Comparison of ENCODE assay signal across 12 mouse cellular contexts in genomic region chr17:34681132-34681571, GRCm38 (mm10). TPM values are rescaled to one million over a fixed set of nuclear protein-coding genes. Genes with fewer than 3 reads are reported as not detected.
DNase-seq lines count a peak whose midpoint lies in the region; ATAC-seq and TF ChIP-seq lines count a peak whose summit lies in the region.
"Had no signal": no experiment of that assay in that cellular context is flagged by ENCODE, and none has a peak within 500 bp of the region (broad histone marks: within the 10 kb centered on the region; RNA-seq: fewer than 3 reads in every experiment).

No protein-coding gene starts in this region.

- DNase-seq in CD4-positive, CD25-positive, alpha-beta regulatory T cell, adult 2 months (ENCODE audit: low read depth, low spot score), result peak; percentile 22
- DNase-seq in CD4-positive helper T cell, adult 2 months (ENCODE audit: low read depth, low spot score), result peak; percentile 65
- peak; percentile 70 for DNase-seq in lung, postnatal 10 days
- no peak for DNase-seq in embryo, embryonic 9.5 days (ENCODE audit: extremely low spot score)
- DNase-seq in midbrain, postnatal 0 days (ENCODE audit: low spot score), result no peak
- no peak for DNase-seq in frontal cortex, postnatal 10 days (ENCODE audit: low spot score in 2 of 2)
- DNase-seq: liver, embryonic 13.5 days had no signal

- H3K36me3 ChIP-seq in midbrain, postnatal 0 days (ENCODE audit: insufficient read depth, low read length), result no peaks in the 10 kb centered on the region
- H3K36me3 ChIP-seq: liver, embryonic 13.5 days had no signal

- no peak for ATAC-seq in CD4-positive, CD25-positive, alpha-beta regulatory T cell, adult 4 months
- ATAC-seq in granulocyte monocyte progenitor cell, adult 5-6 weeks (replicated peaks; ENCODE audit: poor library complexity, severe bottlenecking), result peak; percentile 71
- ATAC-seq in midbrain, postnatal 0 days (ENCODE audit: low FRiP score), result no peak
- ATAC-seq: forebrain, embryonic 13.5 days; hindbrain, embryonic 16.5 days had no signal

- TF ChIP-seq CTCF in midbrain, postnatal 0 days (IDR thresholded peaks at IDR 0.05), result no peak

- no peak overlapping the region for H3K27ac ChIP-seq in midbrain, postnatal 0 days (ENCODE audit: low read depth, low read length)
- H3K27ac ChIP-seq: forebrain, embryonic 13.5 days; liver, embryonic 13.5 days had no signal

- H3K4me2 ChIP-seq in midbrain, postnatal 0 days (ENCODE audit: low read depth, low read length, poor library complexity, severe bottlenecking), result no peak overlapping the region
- H3K4me2 ChIP-seq: forebrain, embryonic 13.5 days; liver, embryonic 13.5 days had no signal

- no peaks in the 10 kb centered on the region for H3K4me1 ChIP-seq in midbrain, postnatal 0 days (ENCODE audit: insufficient read depth, low read length)

- no peaks in the 10 kb centered on the region; the same call in 1 of the 2 replicates for H3K27me3 ChIP-seq in midbrain, postnatal 0 days (ENCODE audit: insufficient read depth, low read length)

- H3K9me3 ChIP-seq in midbrain, postnatal 0 days (ENCODE audit: low read length), result no peaks in the 10 kb centered on the region
- H3K9me3 ChIP-seq: forebrain, embryonic 13.5 days; liver, embryonic 13.5 days had no signal

- no peak overlapping the region for H3K9ac ChIP-seq in midbrain, postnatal 0 days (replicated peaks; ENCODE audit: low read length, poor library complexity, severe bottlenecking)
- H3K9ac ChIP-seq: forebrain, embryonic 13.5 days; liver, embryonic 13.5 days had no signal

- 83% methylated on average over 17 of the region's 17 CpGs for WGBS in midbrain, postnatal 0 days

- no peak overlapping the region for H3K4me3 ChIP-seq in midbrain, postnatal 0 days (ENCODE audit: low read depth, low read length)
- H3K4me3 ChIP-seq: forebrain, embryonic 13.5 days; liver, embryonic 13.5 days had no signal

RNA-seq across cellular contexts. Expression of gene Tnxb, which starts 10.8 kb away (rescaled TPM):
- not detected for polyA plus RNA-seq in CD4-positive, CD25-positive, alpha-beta regulatory T cell, adult 4 months (2017; shearing (Covaris generic))
- not detected in 2 replicates for total RNA-seq in granulocyte monocyte progenitor cell, adult 5-6 weeks (2014; fragmentation: Nextera tagmentation)
- total RNA-seq in granulocyte monocyte progenitor cell, adult 5-6 weeks (2017), result not detected in 2 replicates
- 3.5 and 4.2 TPM in 2 replicates for total RNA-seq in midbrain, postnatal 0 days (2014; rRNA removed)
- 0.26 and 0.30 TPM in 2 replicates for polyA plus RNA-seq in midbrain, postnatal 0 days (2015; fragmentation: Nextera tagmentation; extraction: Ambion mirVana)
- total RNA-seq: neutrophil, adult 5-6 weeks had no signal

RNA-seq across cellular contexts. Expression of gene Atf6b, which starts 34.2 kb away (rescaled TPM):
- polyA plus RNA-seq in CD4-positive, CD25-positive, alpha-beta regulatory T cell, adult 4 months (2017; shearing (Covaris generic)), result 10 to 100 TPM; 15.2 to 20.2 TPM
- total RNA-seq in granulocyte monocyte progenitor cell, adult 5-6 weeks (2014; fragmentation: Nextera tagmentation), result 38.3 and 42.5 TPM in 2 replicates
- 31.9 and 44.6 TPM in 2 replicates for total RNA-seq in granulocyte monocyte progenitor cell, adult 5-6 weeks (2017)
- 47.9 and 57.4 TPM in 2 replicates for total RNA-seq in midbrain, postnatal 0 days (2014; rRNA removed)
- polyA plus RNA-seq in midbrain, postnatal 0 days (2015; fragmentation: Nextera tagmentation; extraction: Ambion mirVana), result 83.0 and 86.0 TPM in 2 replicates

RNA-seq across cellular contexts. Expression of gene Fkbpl, which starts 36.6 kb away (rescaled TPM):
- polyA plus RNA-seq in CD4-positive, CD25-positive, alpha-beta regulatory T cell, adult 4 months (2017; shearing (Covaris generic)), result 1 to 10 TPM; 3.6 to 5.9 TPM
- 2.9 and 10.3 TPM in 2 replicates for total RNA-seq in granulocyte monocyte progenitor cell, adult 5-6 weeks (2014; fragmentation: Nextera tagmentation)
- total RNA-seq in granulocyte monocyte progenitor cell, adult 5-6 weeks (2017), result 12.4 and 21.8 TPM in 2 replicates
- 6.2 and 7.2 TPM in 2 replicates for total RNA-seq in midbrain, postnatal 0 days (2014; rRNA removed)
- 10.7 and 12.9 TPM in 2 replicates for polyA plus RNA-seq in midbrain, postnatal 0 days (2015; fragmentation: Nextera tagmentation; extraction: Ambion mirVana)

RNA-seq across cellular contexts. Expression of gene Prrt1, which starts 51.8 kb away (rescaled TPM):
- 1 to 10 TPM; 1.4 to 2.2 TPM for polyA plus RNA-seq in CD4-positive, CD25-positive, alpha-beta regulatory T cell, adult 4 months (2017; shearing (Covaris generic))
- 0.88 TPM in 1 of 2 replicates, not detected in the other for total RNA-seq in granulocyte monocyte progenitor cell, adult 5-6 weeks (2014; fragmentation: Nextera tagmentation)
- total RNA-seq in granulocyte monocyte progenitor cell, adult 5-6 weeks (2017), result not detected in 2 replicates
- total RNA-seq in midbrain, postnatal 0 days (2014; rRNA removed), result 9.1 and 15.1 TPM in 2 replicates
- 13.3 and 14.0 TPM in 2 replicates for polyA plus RNA-seq in midbrain, postnatal 0 days (2015; fragmentation: Nextera tagmentation; extraction: Ambion mirVana)
- total RNA-seq: neutrophil, adult 5-6 weeks had no signal

RNA-seq across cellular contexts. Expression of gene Ppt2, which starts 52.8 kb away (rescaled TPM):
- polyA plus RNA-seq in CD4-positive, CD25-positive, alpha-beta regulatory T cell, adult 4 months (2017; shearing (Covaris generic)), result 10 to 100 TPM; 20.6 to 32.2 TPM
- total RNA-seq in granulocyte monocyte progenitor cell, adult 5-6 weeks (2014; fragmentation: Nextera tagmentation), result 41.9 and 45.1 TPM in 2 replicates
- 20.4 and 23.3 TPM in 2 replicates for total RNA-seq in granulocyte monocyte progenitor cell, adult 5-6 weeks (2017)
- 21.1 and 31.0 TPM in 2 replicates for total RNA-seq in midbrain, postnatal 0 days (2014; rRNA removed)
- polyA plus RNA-seq in midbrain, postnatal 0 days (2015; fragmentation: Nextera tagmentation; extraction: Ambion mirVana), result 18.0 and 20.8 TPM in 2 replicates

Comparison
In these comparisons a context has a peak if more than half of its experiments do, and no peak if none do; other contexts are left out.
1. DNase-seq: peak in CD4-positive, CD25-positive, alpha-beta regulatory T cell, adult 2 months (single experiment), CD4-positive helper T cell, adult 2 months (single experiment) and lung, postnatal 10 days (single experiment); none in embryo, embryonic 9.5 days (single experiment), midbrain, postnatal 0 days (single experiment) and frontal cortex, postnatal 10 days (0 of 2).